Mouse (Mus musculus) liver, embryonic 15.5 days (tissue): ENCODE measurements around the gene Slc25a24. TPM values are rescaled to one million over a fixed set of nuclear protein-coding genes. Genes with fewer than 3 reads are reported as not detected.
A peak's percentile ranks its signal among the peaks of the same experiment; 100 is the strongest.

Source experiments
- ATAC-seq: fragments of 200-750 bp; cut with Nextera tagmentation; 2 replicates; pipeline ENCODE4 v1.8.0; 2017; ENCODE audit warnings: moderate number of reproducible peaks, mild to moderate bottlenecking, moderate library complexity; ENCODE audit not compliant: insufficient read depth
- H3K27ac ChIP-seq: fragments of 300-500 bp; sonication (generic); replicated peaks from 2 replicates; pipeline ENCODE4 v1.5.1; 2015; ENCODE audit warnings: mild to moderate bottlenecking, inconsistent platforms
- H3K27me3 ChIP-seq: fragments of 300-500 bp; sonication (generic); 2 replicates; pipeline ENCODE4 v1.6.1; 2015; ENCODE audit warnings: mild to moderate bottlenecking, inconsistent platforms
- H3K36me3 ChIP-seq: fragments of 300-500 bp; sonication (generic); replicated peaks from 2 replicates; pipeline ENCODE4 v1.6.1; 2015; ENCODE audit warnings: moderate library complexity, mild to moderate bottlenecking, inconsistent platforms
- H3K4me1 ChIP-seq: fragments of 300-500 bp; sonication (generic); replicated peaks from 2 replicates; pipeline ENCODE4 v1.6.1; 2015; ENCODE audit warnings: inconsistent platforms
- H3K4me2 ChIP-seq: fragments of 300-500 bp; sonication (generic); 2 replicates; pipeline ENCODE4 v1.6.1; 2015; ENCODE audit warnings: moderate library complexity, mild to moderate bottlenecking, inconsistent platforms
- H3K4me3 ChIP-seq: fragments of 300-500 bp; sonication (generic); replicated peaks from 2 replicates; pipeline ENCODE4 v1.5.1; 2015; ENCODE audit warnings: mild to moderate bottlenecking, inconsistent platforms
- H3K9ac ChIP-seq: fragments of 300-500 bp; sonication (generic); 2 replicates; pipeline ENCODE4 v1.6.1; 2015; ENCODE audit warnings: moderate library complexity, mild to moderate bottlenecking, inconsistent platforms
- H3K9me3 ChIP-seq: fragments of 300-500 bp; sonication (generic); replicated peaks from 2 replicates; pipeline ENCODE4 v1.6.1; 2016; ENCODE audit warnings: inconsistent platforms
- WGBS: fragments of 180-500 bp; shearing (Covaris S2); methylation state at CpG from one replicate; pipeline ENCODE4 v1.1.7; 2015; ENCODE audit warnings: mixed read lengths; ENCODE audit not compliant: insufficient replicate concordance; 5-methylcytosine and 5-hydroxymethylcytosine counted together
- polyA plus RNA-seq: library from polyadenylated mRNA; unstranded; fragments of >200 nt; fragmentation: Nextera tagmentation; extraction: Ambion mirVana; gene quantifications from 2 replicates; pipeline ENCODE4 v1.2.1, GENCODE M21; 2015

Gene Slc25a24
- 3.8 and 4.8 TPM in 2 replicates for polyA plus RNA-seq

GRCm38 (mm10) chr3:109122641-109123530 lies at the start of gene Slc25a24:
TSS of gene Slc25a24 (plus strand) at chr3:109123149.
- WGBS: 1% methylated on average over 46 of the region's 49 CpGs
- 0 out of 2 replicates have a peak within 1 kb of the TSS, but pooled peaks have one; percentile 33 for H3K27ac ChIP-seq
- H3K4me2 ChIP-seq: peak within 1 kb of the TSS; percentile 82
- H3K36me3 ChIP-seq: no peaks in the 10 kb centered on the region
- H3K27me3 ChIP-seq: peaks cover 6% of the 10 kb centered on the region; the same call in 1 of the 2 replicates
- H3K4me3 ChIP-seq: peak within 1 kb of the TSS; percentile 64
- peak; percentile 79 for ATAC-seq
- H3K4me1 ChIP-seq: peaks cover 15% of the 10 kb centered on the region
- peak within 1 kb of the TSS; percentile 58 for H3K9ac ChIP-seq
- H3K9me3 ChIP-seq: no peaks in the 10 kb centered on the region

GRCm38 (mm10) chr3:109080169-109080568 lies 42.8 kb upstream of the Slc25a24 start, which contains the start of gene Slc25a54:
TSS of gene Slc25a54 (plus strand) at chr3:109080469.
- Histone ChIP-seq H3K9ac (no peak within 1 kb of the TSS), H3K27ac (no peak within 1 kb of the TSS), H3K27me3 (no peaks in the 10 kb centered on the region), H3K4me2 (no peak within 1 kb of the TSS), H3K4me3 (no peak within 1 kb of the TSS), H3K4me1 (no peaks in the 10 kb centered on the region), H3K9me3 (no peaks in the 10 kb centered on the region), H3K36me3 (no peaks in the 10 kb centered on the region)
- WGBS: 81% methylated on average over 17 of the region's 17 CpGs
- ATAC-seq: no peak

DNA sequence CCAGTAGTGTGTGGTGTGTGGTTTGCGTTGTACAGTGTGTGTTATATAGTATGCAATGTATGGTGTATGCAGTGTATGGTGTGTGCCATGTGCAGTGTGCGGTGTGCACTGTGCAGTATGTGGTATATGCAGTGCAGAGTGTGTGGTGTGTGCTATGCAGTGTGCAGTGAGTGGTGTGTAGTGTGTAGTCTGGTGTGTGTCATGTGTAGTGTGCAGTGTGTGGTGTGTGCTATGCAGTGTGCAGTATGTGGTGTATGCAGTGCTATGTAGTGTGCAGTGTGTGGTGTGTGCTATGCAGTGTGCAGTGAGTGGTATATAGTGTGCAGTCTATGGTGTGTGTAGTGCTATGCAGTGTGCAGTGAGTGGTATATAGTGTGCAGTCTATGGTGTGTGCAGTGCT lies 38.5 kb upstream of the Slc25a24 start:
- H3K27ac ChIP-seq: no peak overlapping the region
- H3K4me3 ChIP-seq: no peak overlapping the region
- no peak overlapping the region for H3K9ac ChIP-seq
- H3K4me2 ChIP-seq: no peak overlapping the region
- no peaks in the 10 kb centered on the region for H3K36me3 ChIP-seq
- ATAC-seq: no peak
- H3K27me3 ChIP-seq: no peaks in the 10 kb centered on the region
- H3K4me1 ChIP-seq: no peaks in the 10 kb centered on the region
- WGBS: 64% methylated on average over 2 of the region's 2 CpGs
- H3K9me3 ChIP-seq: no peaks in the 10 kb centered on the region

DNA sequence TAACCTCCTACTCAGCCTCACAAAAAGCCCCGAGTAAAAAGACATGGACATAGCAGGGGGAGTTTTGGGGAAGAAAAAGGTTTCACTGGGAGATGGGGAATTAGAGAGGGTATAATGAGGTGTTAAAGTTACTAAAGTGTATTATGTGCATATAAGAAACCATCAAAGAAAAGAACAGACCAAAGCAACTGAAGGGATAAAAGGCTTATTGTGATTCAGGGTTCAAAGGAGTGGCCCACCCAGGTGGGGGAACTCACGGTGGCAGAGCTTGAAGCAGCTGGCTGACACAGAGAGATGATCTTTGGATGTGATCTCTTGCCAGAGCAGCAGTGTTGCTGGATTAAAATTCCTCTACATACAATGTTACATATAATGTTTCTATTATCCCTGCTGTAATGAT lies 34.5 kb upstream of the Slc25a24 start:
- Histone ChIP-seq H3K36me3 (no peaks in the 10 kb centered on the region), H3K4me1 (no peaks in the 10 kb centered on the region), H3K4me3 (no peak overlapping the region), H3K27ac (no peak overlapping the region), H3K27me3 (no peaks in the 10 kb centered on the region), H3K9me3 (no peaks in the 10 kb centered on the region), H3K9ac (no peak overlapping the region), H3K4me2 (no peak overlapping the region)
- WGBS: 35% methylated on average over 2 of the region's 2 CpGs
- no peak for ATAC-seq

DNA sequence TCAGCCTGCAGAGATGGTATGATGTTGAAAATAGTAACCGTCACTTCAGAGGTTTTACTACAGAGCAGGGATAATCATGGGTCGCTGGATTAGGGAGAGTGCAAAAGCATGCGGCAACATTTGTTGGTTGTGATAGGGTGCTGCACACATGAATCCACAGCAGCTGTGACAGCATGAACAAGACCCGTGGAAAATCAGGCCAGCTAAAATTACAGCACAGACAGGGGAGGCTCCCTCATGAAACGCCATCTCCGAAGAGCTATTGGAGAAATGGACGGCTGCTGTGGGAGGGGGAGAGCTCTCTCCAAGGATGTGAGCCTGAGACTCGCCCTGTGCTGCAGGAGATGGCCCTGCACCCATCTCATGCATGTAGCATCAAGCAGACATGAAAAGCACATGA lies 18.2 kb upstream of the Slc25a24 start:
- H3K27ac ChIP-seq: no peak overlapping the region
- H3K4me2 ChIP-seq: no peak overlapping the region
- no peak for ATAC-seq
- H3K9ac ChIP-seq: no peak overlapping the region
- H3K4me1 ChIP-seq: no peaks in the 10 kb centered on the region
- no peaks in the 10 kb centered on the region for H3K36me3 ChIP-seq
- 58% methylated on average over 8 of the region's 8 CpGs for WGBS
- no peaks in the 10 kb centered on the region for H3K9me3 ChIP-seq
- no peaks in the 10 kb centered on the region for H3K27me3 ChIP-seq
- no peak overlapping the region for H3K4me3 ChIP-seq

- Histone ChIP-seq H3K4me1 (no peaks in the 10 kb centered on the region), H3K27ac (no peak overlapping the region), H3K4me2 (no peak overlapping the region), H3K36me3 (no peaks in the 10 kb centered on the region), H3K9ac (no peak overlapping the region), H3K4me3 (no peak overlapping the region), H3K9me3 (no peaks in the 10 kb centered on the region), H3K27me3 (no peaks in the 10 kb centered on the region)
- ATAC-seq: no peak
Observed at GRCm38 (mm10) chr3:109117136-109117535, 5.8 kb upstream of the Slc25a24 start.

- no peak overlapping the region for H3K4me3 ChIP-seq
- H3K4me2 ChIP-seq: no peak overlapping the region
- ATAC-seq: no peak
- H3K27ac ChIP-seq: no peak overlapping the region
- peaks cover 15% of the 10 kb centered on the region for H3K4me1 ChIP-seq
- no peak overlapping the region for H3K9ac ChIP-seq
- H3K27me3 ChIP-seq: peaks cover 6% of the 10 kb centered on the region; the same call in 1 of the 2 replicates
- H3K36me3 ChIP-seq: no peaks in the 10 kb centered on the region
- WGBS: 67% methylated on average over 5 of the region's 5 CpGs
- no peaks in the 10 kb centered on the region for H3K9me3 ChIP-seq
Observed at GRCm38 (mm10) chr3:109119562-109119961, 3.4 kb upstream of the Slc25a24 start.

DNA sequence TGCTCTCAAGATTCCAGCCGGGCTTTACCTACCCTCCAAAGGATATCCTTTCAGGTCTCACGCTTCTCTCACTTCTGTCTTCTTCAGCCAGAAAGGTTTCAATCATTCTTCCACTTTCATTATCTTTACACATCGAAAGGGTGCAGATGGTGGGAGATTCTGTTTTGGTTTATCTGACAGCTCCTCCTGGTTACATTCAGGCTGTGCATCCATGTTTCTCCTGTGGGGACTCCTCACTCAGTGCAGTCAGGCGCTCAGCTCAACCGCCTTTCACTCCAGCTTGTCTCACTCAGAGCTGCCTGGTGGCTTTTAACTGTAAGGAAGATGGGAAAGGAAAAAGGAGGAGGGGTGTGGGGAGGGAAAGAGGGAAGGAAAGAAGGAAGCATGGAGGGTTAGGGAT lies 3.0 kb upstream of the Slc25a24 start:
- Histone ChIP-seq H3K4me3 (no peak overlapping the region), H3K9ac (no peak overlapping the region), H3K27ac (no peak overlapping the region), H3K4me1 (peaks cover 15% of the 10 kb centered on the region), H3K36me3 (no peaks in the 10 kb centered on the region), H3K27me3 (peaks cover 6% of the 10 kb centered on the region; the same call in 1 of the 2 replicates), H3K4me2 (no peak overlapping the region), H3K9me3 (no peaks in the 10 kb centered on the region)
- ATAC-seq: no peak
- 67% methylated on average over 5 of the region's 5 CpGs for whole genome bisulfite sequencing

GRCm38 (mm10) chr3:109123531-109123981 lies 607 bp downstream of the Slc25a24 start:
- 7% methylated on average over 8 of the region's 8 CpGs for WGBS
- Histone ChIP-seq H3K27me3 (peaks cover 6% of the 10 kb centered on the region; the same call in 1 of the 2 replicates), H3K4me3 (peak overlapping the region; percentile 64), H3K4me1 (peaks cover 15% of the 10 kb centered on the region), H3K4me2 (peak overlapping the region; percentile 82), H3K27ac (no peak overlapping the region), H3K9ac (peak overlapping the region; percentile 58), H3K36me3 (no peaks in the 10 kb centered on the region), H3K9me3 (no peaks in the 10 kb centered on the region)
- ATAC-seq: no peak

- Histone ChIP-seq H3K4me2 (peak overlapping the region; percentile 82), H3K9me3 (no peaks in the 10 kb centered on the region), H3K27ac (no peak overlapping the region), H3K9ac (no peak overlapping the region), H3K4me1 (peaks cover 15% of the 10 kb centered on the region), H3K4me3 (peak overlapping the region; percentile 64), H3K27me3 (peaks cover 6% of the 10 kb centered on the region; the same call in 1 of the 2 replicates), H3K36me3 (no peaks in the 10 kb centered on the region)
- no peak for ATAC-seq
- WGBS: 14% methylated on average over 4 of the region's 4 CpGs
Observed at GRCm38 (mm10) chr3:109124091-109124490, 1.1 kb downstream of the Slc25a24 start.

DNA sequence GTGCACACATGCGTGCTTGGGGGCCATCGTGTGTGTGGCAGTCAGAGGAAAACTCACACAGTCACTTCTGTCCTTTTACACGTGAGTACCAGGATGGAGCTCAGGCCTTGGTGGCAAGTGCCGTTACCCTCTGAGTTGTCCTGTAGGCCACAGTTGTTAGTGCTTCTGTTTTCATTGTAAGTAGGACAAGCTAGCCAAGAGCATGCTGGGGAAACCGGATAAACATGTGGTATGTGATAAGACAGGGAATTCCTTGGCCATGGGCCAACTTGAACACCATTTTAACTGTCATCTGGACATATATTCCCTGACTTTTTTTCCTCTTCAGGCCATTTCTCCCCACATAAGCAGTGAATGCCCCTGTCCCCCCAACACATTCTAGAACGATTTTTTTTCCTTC lies 2.6 kb downstream of the Slc25a24 start:
- Histone ChIP-seq H3K4me1 (peaks cover 19% of the 10 kb centered on the region), H3K9ac (no peak overlapping the region), H3K36me3 (no peaks in the 10 kb centered on the region), H3K4me2 (no peak overlapping the region), H3K9me3 (no peaks in the 10 kb centered on the region), H3K4me3 (no peak overlapping the region), H3K27ac (no peak overlapping the region), H3K27me3 (peaks cover 6% of the 10 kb centered on the region; the same call in 1 of the 2 replicates)
- no peak for ATAC-seq
- 54% methylated on average over 6 of the region's 6 CpGs for WGBS
